ENCODE assay signal across 7 mouse cellular contexts in genomic region chr11:98550311-98550974, GRCm38 (mm10). TPM values are rescaled to one million over a fixed set of nuclear protein-coding genes. Genes with fewer than 3 reads are reported as not detected.
DNase-seq lines count a peak whose midpoint lies in the region; ATAC-seq and TF ChIP-seq lines count a peak whose summit lies in the region.

No protein-coding gene starts in this region.

- ATAC-seq in heart, embryonic 16.5 days (replicated peaks; ENCODE audit: extremely low read depth, insufficient read depth, low FRiP score), result no peak
- 0 out of 2 replicates have a peak, but pooled peaks have one; percentile 1 for ATAC-seq in lung, embryonic 16.5 days (ENCODE audit: low read depth)
- no peak for ATAC-seq in stomach, embryonic 16.5 days (ENCODE audit: insufficient read depth, low FRiP score)

- peak overlapping the region; percentile 88 for H3K27ac ChIP-seq in CH12.LX (ENCODE audit: insufficient read depth, low read depth)
- no peak overlapping the region for H3K27ac ChIP-seq in heart, embryonic 16.5 days (ENCODE audit: low read length)
- no peak overlapping the region for H3K27ac ChIP-seq in lung, embryonic 16.5 days (ENCODE audit: low read length)
- H3K27ac ChIP-seq in stomach, embryonic 16.5 days (ENCODE audit: low read length), result no peak overlapping the region

- peak; percentile 89 for DNase-seq in CD4-positive helper T cell, adult 2 months (ENCODE audit: low read depth, low spot score)
- DNase-seq in CH12.LX (ENCODE audit: extremely low read depth), result peak; percentile 96
- DNase-seq in ovary, postnatal 36 days (ENCODE audit: low spot score), result no peak
- DNase-seq in layer of hippocampus, adult 8-10 months (ENCODE audit: low spot score in 2 of 2), result no peak

- in situ Hi-C loops in CH12.LX (cut with MboI; ENCODE audit: low pct_ligation_motif_present, low pct_unique_long_range_greater_than_20kb, low sequenced_read_pairs), result loop anchor here (5.0 kb wide), 2 partner anchors 37 to 82 kb away; partner anchors contain the start of gene Ormdl3

- no peaks in the 10 kb centered on the region for H3K36me3 ChIP-seq in CH12.LX (replicated peaks in 1 of 2; ENCODE audit: control insufficient read depth in 1 of 2, insufficient read depth in 1 of 2, low read length in 1 of 2)
- H3K36me3 ChIP-seq in heart, embryonic 16.5 days (ENCODE audit: control insufficient read depth, insufficient read depth), result no peaks in the 10 kb centered on the region
- no peaks in the 10 kb centered on the region for H3K36me3 ChIP-seq in lung, embryonic 16.5 days (ENCODE audit: control insufficient read depth, insufficient read depth, low read length)
- no peaks in the 10 kb centered on the region for H3K36me3 ChIP-seq in stomach, embryonic 16.5 days (ENCODE audit: control insufficient read depth, insufficient read depth, low read length)

- TF ChIP-seq EP300 in CH12.LX (IDR thresholded peaks at IDR 0.05; ENCODE audit: low read length), result peak; percentile 83

- dilution Hi-C loops in CH12.LX (cut with MboI; ENCODE audit: extremely low pct_ligation_motif_present, extremely low pct_unique_long_range_greater_than_20kb, low sequenced_read_pairs), result no loop called here

- no peak; the same call in none of the 2 replicates for TF ChIP-seq RAD21 in CH12.LX (IDR thresholded peaks at IDR 0.05; ENCODE audit: low read depth, low read length)

- H3K4me1 ChIP-seq in CH12.LX (ENCODE audit: control insufficient read depth in 1 of 2, insufficient read depth in 2 of 2), result peaks cover 2 to 52% of the 10 kb centered on the region in 2 experiments; a peak in 3 of 4 replicates
- H3K4me1 ChIP-seq in heart, embryonic 16.5 days (ENCODE audit: control insufficient read depth, insufficient read depth, low read length), result peaks cover 8% of the 10 kb centered on the region
- H3K4me1 ChIP-seq in lung, embryonic 16.5 days (replicated peaks; ENCODE audit: control insufficient read depth, insufficient read depth, low read length), result peaks cover 6% of the 10 kb centered on the region
- peaks cover 9% of the 10 kb centered on the region for H3K4me1 ChIP-seq in stomach, embryonic 16.5 days (ENCODE audit: control insufficient read depth, insufficient read depth, low read length)

- TF ChIP-seq POLR2A in CH12.LX (IDR thresholded peaks at IDR 0.05; ENCODE audit: low read depth, low read length), result peak; percentile 4; the same call in 1 of the 2 replicates

- H3K9ac ChIP-seq in CH12.LX (ENCODE audit: insufficient read depth, low read depth), result peak overlapping the region; percentile 88
- H3K9ac ChIP-seq in heart, embryonic 16.5 days (ENCODE audit: low read length), result peak overlapping the region; percentile 88
- H3K9ac ChIP-seq in lung, embryonic 16.5 days (ENCODE audit: low read length), result peak overlapping the region; percentile 66; the same call in 1 of the 2 replicates
- peak overlapping the region; percentile 86 for H3K9ac ChIP-seq in stomach, embryonic 16.5 days (ENCODE audit: low read length)

- peak overlapping the region; percentile 6 to 70 (median 50) for H3K4me3 ChIP-seq in CH12.LX (replicated peaks in 1 of 3; ENCODE audit: low read depth in 2 of 3, low read length in 2 of 3, poor library complexity in 1 of 3)
- H3K4me3 ChIP-seq in heart, embryonic 16.5 days (ENCODE audit: low read length), result peak overlapping the region; percentile 91
- H3K4me3 ChIP-seq in lung, embryonic 16.5 days (ENCODE audit: low read length), result peak overlapping the region; percentile 66
- peak overlapping the region; percentile 81 for H3K4me3 ChIP-seq in stomach, embryonic 16.5 days (replicated peaks; ENCODE audit: low read length)

- H3K4me2 ChIP-seq in CH12.LX (ENCODE audit: insufficient read depth, low read depth, poor library complexity, severe bottlenecking), result peak overlapping the region; percentile 81
- H3K4me2 ChIP-seq in heart, embryonic 16.5 days (ENCODE audit: low read depth, low read length), result peak overlapping the region; percentile 81
- H3K4me2 ChIP-seq in lung, embryonic 16.5 days (ENCODE audit: low read depth, low read length), result peak overlapping the region; percentile 80
- peak overlapping the region; percentile 78 for H3K4me2 ChIP-seq in stomach, embryonic 16.5 days (ENCODE audit: low read depth, low read length)

- H3K79me2 ChIP-seq in CH12.LX (replicated peaks; ENCODE audit: control insufficient read depth, extremely low read depth, insufficient read depth, poor library complexity, severe bottlenecking), result peaks cover 16% of the 10 kb centered on the region

- peaks cover 3% of the 10 kb centered on the region for H3K9me3 ChIP-seq in CH12.LX (replicated peaks; ENCODE audit: low read length)
- 0 out of 2 replicates have a peak, but pooled peaks cover 3% of the 10 kb centered on the region for H3K9me3 ChIP-seq in heart, embryonic 16.5 days (replicated peaks; ENCODE audit: control insufficient read depth, low read length)
- H3K9me3 ChIP-seq in lung, embryonic 16.5 days (ENCODE audit: control insufficient read depth, low read length), result no peaks in the 10 kb centered on the region; the same call in 1 of the 2 replicates
- H3K9me3 ChIP-seq in stomach, embryonic 16.5 days (replicated peaks; ENCODE audit: control insufficient read depth, low read length), result 0 out of 2 replicates have a peak, but pooled peaks cover 3% of the 10 kb centered on the region

- TF ChIP-seq CTCF in CH12.LX (conservative IDR thresholded peaks at IDR 0.05 in 1 of 2, IDR thresholded peaks at IDR 0.05 in 1 of 2; ENCODE audit: low read depth in 2 of 2, low read length in 2 of 2), result no peak

- no peaks in the 10 kb centered on the region for H3K27me3 ChIP-seq in CH12.LX (replicated peaks)
- H3K27me3 ChIP-seq in heart, embryonic 16.5 days (ENCODE audit: control insufficient read depth, insufficient read depth, low read length), result peaks cover 37% of the 10 kb centered on the region
- peaks cover 42% of the 10 kb centered on the region for H3K27me3 ChIP-seq in lung, embryonic 16.5 days (ENCODE audit: control insufficient read depth, insufficient read depth, low read depth, low read length)
- H3K27me3 ChIP-seq in stomach, embryonic 16.5 days (ENCODE audit: control insufficient read depth, insufficient read depth, low read length), result peaks cover 46% of the 10 kb centered on the region

- WGBS in heart, embryonic 16.5 days, result 18% methylated on average over 20 of the region's 20 CpGs
- 20% methylated on average over 20 of the region's 20 CpGs for WGBS in lung, embryonic 16.5 days
- 17% methylated on average over 20 of the region's 20 CpGs for WGBS in stomach, embryonic 16.5 days

TF ChIP-seq in CH12.LX, 34 proteins besides CTCF, POLR2A, EP300 and RAD21 (continues in another document):
- TF ChIP-seq USF2 (conservative IDR thresholded peaks at IDR 0.05; ENCODE audit: low read depth, low read length) (0 out of 2 replicates have a peak, but pooled peaks have one; percentile 8), IRF4 (IDR thresholded peaks at IDR 0.05; ENCODE audit: low read depth, low read length) (peak; percentile 77), ZC3H11A (IDR thresholded peaks at IDR 0.05; ENCODE audit: low read depth, low read length) (no peak), BHLHE40 (IDR thresholded peaks at IDR 0.05; ENCODE audit: low read depth, low read length) (peak; percentile 95), TCF12 (IDR thresholded peaks at IDR 0.05; ENCODE audit: low read depth, low read length) (peak; percentile 83; the same call in 1 of the 2 replicates), SMC3 (IDR thresholded peaks at IDR 0.05; ENCODE audit: low read depth, low read length) (peak; percentile 6; the same call in 1 of the 2 replicates), JUND (conservative IDR thresholded peaks at IDR 0.05; ENCODE audit: low read depth, low read length) (peak; percentile 79), TBP (conservative IDR thresholded peaks at IDR 0.05; ENCODE audit: low read depth, low read length) (peak; percentile 90), UBTF (IDR thresholded peaks at IDR 0.05; ENCODE audit: low read depth, low read length) (peak; percentile 83; the same call in 1 of the 2 replicates), CHD1 (IDR thresholded peaks at IDR 0.05; ENCODE audit: low read depth, low read length) (peak; percentile 96; the same call in 1 of the 2 replicates)

RNA-seq across cellular contexts. Expression of gene Zpbp2, which starts 0.5 kb away (rescaled TPM):
- total RNA-seq in CH12.LX (2012; rRNA removed) (3.1 and 3.9 TPM in 2 replicates), CH12.LX (2014; rRNA removed) (3.2 and 5.0 TPM in 2 replicates)
- polyA plus RNA-seq in CH12.LX (2012; ENCODE audit: insufficient read length, low read depth), result 3.0 and 3.7 TPM in 2 replicates
- 0.42 and 0.62 TPM in 2 replicates for polyA plus RNA-seq in heart, embryonic 16.5 days (2015; fragmentation: Nextera tagmentation; extraction: Ambion mirVana)
- polyA plus RNA-seq in lung, embryonic 16.5 days (2015; fragmentation: Nextera tagmentation; extraction: Ambion mirVana), result 0.18 TPM in 1 of 2 replicates, not detected in the other
- 0.18 and 0.19 TPM in 2 replicates for polyA plus RNA-seq in stomach, embryonic 16.5 days (2015; fragmentation: Nextera tagmentation; extraction: Ambion mirVana)
- under 1 TPM in 1 of 4 experiments, not detected in 3; 0.75 TPM for total RNA-seq in layer of hippocampus, adult 8-10 months (2022)

RNA-seq across cellular contexts. Expression of gene Ikzf3, which starts 4.6 kb away (rescaled TPM):
- total RNA-seq in CH12.LX (2012; rRNA removed), result 110 and 124 TPM in 2 replicates
- 118 and 130 TPM in 2 replicates for total RNA-seq in CH12.LX (2014; rRNA removed)
- 238 and 243 TPM in 2 replicates for polyA plus RNA-seq in CH12.LX (2012; ENCODE audit: insufficient read length, low read depth)
- polyA plus RNA-seq in heart, embryonic 16.5 days (2015; fragmentation: Nextera tagmentation; extraction: Ambion mirVana), result 1.0 and 4.0 TPM in 2 replicates
- 0.33 and 1.1 TPM in 2 replicates for polyA plus RNA-seq in lung, embryonic 16.5 days (2015; fragmentation: Nextera tagmentation; extraction: Ambion mirVana)
- 0.31 and 0.54 TPM in 2 replicates for polyA plus RNA-seq in stomach, embryonic 16.5 days (2015; fragmentation: Nextera tagmentation; extraction: Ambion mirVana)
- not detected for total RNA-seq in layer of hippocampus, adult 8-10 months (2022)

RNA-seq across cellular contexts. Expression of gene Ormdl3, which starts 36.7 kb away (rescaled TPM):
- total RNA-seq in CH12.LX (2012; rRNA removed), result 45.1 and 49.7 TPM in 2 replicates
- 30.6 and 32.9 TPM in 2 replicates for total RNA-seq in CH12.LX (2014; rRNA removed)
- 32.5 and 34.9 TPM in 2 replicates for polyA plus RNA-seq in CH12.LX (2012; ENCODE audit: insufficient read length, low read depth)
- 65.1 and 66.7 TPM in 2 replicates for polyA plus RNA-seq in heart, embryonic 16.5 days (2015; fragmentation: Nextera tagmentation; extraction: Ambion mirVana)
- polyA plus RNA-seq in lung, embryonic 16.5 days (2015; fragmentation: Nextera tagmentation; extraction: Ambion mirVana), result 50.8 and 51.2 TPM in 2 replicates
- 56.8 and 61.0 TPM in 2 replicates for polyA plus RNA-seq in stomach, embryonic 16.5 days (2015; fragmentation: Nextera tagmentation; extraction: Ambion mirVana)
- total RNA-seq in layer of hippocampus, adult 8-10 months (2022), result 10 to 100 TPM; 43.4 to 57.6 (median 48.9) TPM

RNA-seq across cellular contexts. Expression of gene Lrrc3c, which starts 47.6 kb away (rescaled TPM):
- total RNA-seq in CH12.LX (2012; rRNA removed) (not detected in 2 replicates), CH12.LX (2014; rRNA removed) (not detected in 2 replicates)
- polyA plus RNA-seq in CH12.LX (2012; ENCODE audit: insufficient read length, low read depth), result not detected in 2 replicates
- polyA plus RNA-seq in heart, embryonic 16.5 days (2015; fragmentation: Nextera tagmentation; extraction: Ambion mirVana), result not detected in 2 replicates
- polyA plus RNA-seq in lung, embryonic 16.5 days (2015; fragmentation: Nextera tagmentation; extraction: Ambion mirVana), result not detected in 2 replicates
- not detected in 2 replicates for polyA plus RNA-seq in stomach, embryonic 16.5 days (2015; fragmentation: Nextera tagmentation; extraction: Ambion mirVana)
- not detected for total RNA-seq in layer of hippocampus, adult 8-10 months (2022)

Comparison
In these comparisons a context has a peak if more than half of its experiments do, and no peak if none do; other contexts are left out.
1. DNase-seq: peak in CD4-positive helper T cell, adult 2 months (single experiment) and CH12.LX (single experiment); none in ovary, postnatal 36 days (single experiment) and layer of hippocampus, adult 8-10 months (0 of 2).
2. RNA of gene Ikzf3, which starts 4.6 kb away (polyA plus RNA-seq): 238 to 243 TPM in CH12.LX; 1.0 to 4.0 TPM in heart, embryonic 16.5 days, 0.31 to 0.54 TPM in stomach, embryonic 16.5 days and 0.33 to 1.1 TPM in lung, embryonic 16.5 days; every median in the first group is over 10 times any median in the second.
3. Peak in every context shown above with its lines, with median percentiles within 50 percentile points of each other: H3K4me2 ChIP-seq, H3K4me3 ChIP-seq and H3K9ac ChIP-seq.